In genomic region chr11:5551931-5552330, GRCm38 (mm10) we compare ENCODE assay signal across 27 mouse cellular contexts. TPM values are rescaled to one million over a fixed set of nuclear protein-coding genes. Genes with fewer than 3 reads are reported as not detected.
DNase-seq lines count a peak whose midpoint lies in the region; ATAC-seq and TF ChIP-seq lines count a peak whose summit lies in the region.
"Had no signal": no experiment of that assay in that cellular context is flagged by ENCODE, and none has a peak within 500 bp of the region (broad histone marks: within the 10 kb centered on the region; RNA-seq: fewer than 3 reads in every experiment).

No protein-coding gene starts in this region.

- H3K4me1 ChIP-seq in lung, postnatal 0 days (ENCODE audit: insufficient read depth, low read depth, low read length) = no peaks in the 10 kb centered on the region
- no peaks in the 10 kb centered on the region for H3K4me1 ChIP-seq in embryonic fibroblast, embryonic 13.5 days (ENCODE audit: control insufficient read depth, insufficient read depth, low read length)
- H3K4me1 ChIP-seq in stomach, postnatal 0 days (replicated peaks; ENCODE audit: control insufficient read depth, insufficient read depth) = no peaks in the 10 kb centered on the region
- no peaks in the 10 kb centered on the region for H3K4me1 ChIP-seq in midbrain, embryonic 13.5 days (replicated peaks)
- H3K4me1 ChIP-seq: embryonic facial prominence, embryonic 13.5 days; embryonic facial prominence, embryonic 15.5 days; forebrain, embryonic 13.5 days; forebrain, embryonic 15.5 days had no signal

- no peak for TF ChIP-seq CTCF in lung, postnatal 0 days (IDR thresholded peaks at IDR 0.05)
- TF ChIP-seq CTCF in embryonic fibroblast, embryonic 13.5 days (IDR thresholded peaks at IDR 0.05; ENCODE audit: borderline replicate concordance, insufficient read depth, low read length) = no peak
- TF ChIP-seq CTCF in stomach, postnatal 0 days (IDR thresholded peaks at IDR 0.05; ENCODE audit: low read depth) = no peak

- ATAC-seq in lung, postnatal 0 days = no peak
- ATAC-seq in stomach, postnatal 0 days (ENCODE audit: low FRiP score, low TSS enrichment) = peak; percentile 57; the same call in 1 of the 2 replicates
- no peak for ATAC-seq in midbrain, embryonic 13.5 days
- ATAC-seq: activated CD4-positive, CD25-positive, alpha-beta regulatory T cell, adult 4 months; CD4-positive, CD25-positive, alpha-beta regulatory T cell, adult 4 months; forebrain, embryonic 13.5 days; forebrain, embryonic 15.5 days; forebrain, postnatal 0 days; Patski had no signal

- WGBS in lung, postnatal 0 days = 64% methylated on average over 1 of the region's 1 CpGs
- 56% methylated on average over 1 of the region's 1 CpGs for WGBS in stomach, postnatal 0 days
- 60% methylated on average over 1 of the region's 1 CpGs for WGBS in midbrain, embryonic 13.5 days

- H3K36me3 ChIP-seq in lung, postnatal 0 days (ENCODE audit: insufficient read depth, low read length) = no peaks in the 10 kb centered on the region
- no peaks in the 10 kb centered on the region for H3K36me3 ChIP-seq in stomach, postnatal 0 days (ENCODE audit: control insufficient read depth, insufficient read depth, low read length)
- H3K36me3 ChIP-seq in midbrain, embryonic 13.5 days = no peaks in the 10 kb centered on the region
- H3K36me3 ChIP-seq: embryonic facial prominence, embryonic 13.5 days; embryonic facial prominence, embryonic 15.5 days; forebrain, embryonic 15.5 days; G1E had no signal

- peak; percentile 3 for DNase-seq in lung, postnatal 0 days (ENCODE audit: low spot score)
- DNase-seq in lung, postnatal 4 days = no peak
- no peak for DNase-seq in stomach, postnatal 0 days (ENCODE audit: low spot score)
- no peak for DNase-seq in cerebellum, adult 9-11 months
- DNase-seq: adrenal gland, adult 8-10 months; adrenal gland, postnatal 14 days; B cell, adult 2 months; cerebellum, adult 11-12 months; cerebellum, adult 2 months; cerebellum, adult 9-10 months; cerebellum, postnatal 14 days; cerebellum, postnatal 36 days; embryo, embryonic 11 days; forebrain, postnatal 0 days had no signal

- H3K4me2 ChIP-seq in lung, postnatal 0 days (replicated peaks; ENCODE audit: low read depth, low read length) = no peak overlapping the region
- H3K4me2 ChIP-seq in stomach, postnatal 0 days (replicated peaks; ENCODE audit: low read depth) = no peak overlapping the region
- no peak overlapping the region for H3K4me2 ChIP-seq in midbrain, embryonic 13.5 days (replicated peaks)
- H3K4me2 ChIP-seq: embryonic facial prominence, embryonic 13.5 days; embryonic facial prominence, embryonic 15.5 days; forebrain, embryonic 13.5 days; forebrain, embryonic 15.5 days had no signal

- no peak overlapping the region for H3K27ac ChIP-seq in lung, postnatal 0 days (ENCODE audit: low read length)
- peak overlapping the region; percentile 95 for H3K27ac ChIP-seq in embryonic fibroblast, embryonic 13.5 days (ENCODE audit: insufficient read depth, low read length)
- no peak overlapping the region for H3K27ac ChIP-seq in stomach, postnatal 0 days (replicated peaks)
- H3K27ac ChIP-seq in midbrain, embryonic 13.5 days = no peak overlapping the region
- H3K27ac ChIP-seq: embryonic facial prominence, embryonic 13.5 days; embryonic facial prominence, embryonic 15.5 days; forebrain, embryonic 13.5 days; forebrain, embryonic 15.5 days had no signal

- TF ChIP-seq EP300 in lung, postnatal 0 days (IDR thresholded peaks at IDR 0.05) = no peak
- TF ChIP-seq EP300 in stomach, postnatal 0 days (optimal IDR thresholded peaks at IDR 0.05) = no peak

- H3K9me3 ChIP-seq in lung, postnatal 0 days (ENCODE audit: low read length) = no peaks in the 10 kb centered on the region
- no peaks in the 10 kb centered on the region for H3K9me3 ChIP-seq in stomach, postnatal 0 days (ENCODE audit: control insufficient read depth, low read length)
- H3K9me3 ChIP-seq in midbrain, embryonic 13.5 days = no peaks in the 10 kb centered on the region
- H3K9me3 ChIP-seq: embryonic facial prominence, embryonic 13.5 days; forebrain, embryonic 13.5 days; forebrain, embryonic 15.5 days had no signal

- H3K4me3 ChIP-seq in lung, postnatal 0 days (ENCODE audit: low read depth, low read length) = no peak overlapping the region
- no peak overlapping the region for H3K4me3 ChIP-seq in embryonic fibroblast, embryonic 13.5 days (ENCODE audit: insufficient read depth, low read length)
- no peak overlapping the region for H3K4me3 ChIP-seq in stomach, postnatal 0 days (ENCODE audit: low read depth, low read length)
- no peak overlapping the region for H3K4me3 ChIP-seq in midbrain, embryonic 13.5 days (replicated peaks)
- H3K4me3 ChIP-seq: embryonic facial prominence, embryonic 13.5 days; embryonic facial prominence, embryonic 15.5 days; forebrain, embryonic 13.5 days; forebrain, embryonic 15.5 days had no signal

- no peak for TF ChIP-seq POLR2A in embryonic fibroblast, embryonic 13.5 days (IDR thresholded peaks at IDR 0.05; ENCODE audit: low read depth, low read length)

- H3K27me3 ChIP-seq in lung, postnatal 0 days (replicated peaks; ENCODE audit: insufficient read depth, low read length) = no peaks in the 10 kb centered on the region
- no peaks in the 10 kb centered on the region for H3K27me3 ChIP-seq in stomach, postnatal 0 days (ENCODE audit: control insufficient read depth, insufficient read depth, low read length)
- no peaks in the 10 kb centered on the region for H3K27me3 ChIP-seq in midbrain, embryonic 13.5 days
- H3K27me3 ChIP-seq: CH12.LX; embryonic facial prominence, embryonic 13.5 days; embryonic facial prominence, embryonic 15.5 days; forebrain, embryonic 13.5 days; forebrain, embryonic 15.5 days; Patski had no signal

- no peak overlapping the region for H3K9ac ChIP-seq in lung, postnatal 0 days (replicated peaks; ENCODE audit: low read depth)
- H3K9ac ChIP-seq in stomach, postnatal 0 days (ENCODE audit: low read length) = no peak overlapping the region
- H3K9ac ChIP-seq in midbrain, embryonic 13.5 days (replicated peaks) = no peak overlapping the region
- H3K9ac ChIP-seq: embryonic facial prominence, embryonic 13.5 days; embryonic facial prominence, embryonic 15.5 days; forebrain, embryonic 13.5 days; forebrain, embryonic 15.5 days; forebrain, postnatal 0 days had no signal

RNA-seq across cellular contexts. Expression of gene Ccdc117, which starts 9.9 kb away (rescaled TPM):
- 13.4 and 13.9 TPM in 2 replicates for polyA plus RNA-seq in lung, postnatal 0 days (2015; fragmentation: Nextera tagmentation; extraction: Ambion mirVana)
- polyA plus RNA-seq in embryonic fibroblast, embryonic 13.5 days (2011; ENCODE audit: insufficient read length, low read depth, missing spikeins) = 6.5 and 10.4 TPM in 2 replicates
- 8.7 and 9.2 TPM in 2 replicates for polyA plus RNA-seq in stomach, postnatal 0 days (2015; fragmentation: Nextera tagmentation; extraction: Ambion mirVana)
- 13.3 and 15.3 TPM in 2 replicates for polyA plus RNA-seq in midbrain, embryonic 13.5 days (2015; fragmentation: Nextera tagmentation; extraction: Ambion mirVana)

RNA-seq across cellular contexts. Expression of gene Ankrd36, which starts 17.6 kb away (rescaled TPM):
- 0.15 TPM in 1 of 2 replicates, not detected in the other for polyA plus RNA-seq in lung, postnatal 0 days (2015; fragmentation: Nextera tagmentation; extraction: Ambion mirVana)
- polyA plus RNA-seq in embryonic fibroblast, embryonic 13.5 days (2011; ENCODE audit: insufficient read length, low read depth, missing spikeins) = not detected in 2 replicates
- not detected in 2 replicates for polyA plus RNA-seq in stomach, postnatal 0 days (2015; fragmentation: Nextera tagmentation; extraction: Ambion mirVana)
- not detected in 2 replicates for polyA plus RNA-seq in midbrain, embryonic 13.5 days (2015; fragmentation: Nextera tagmentation; extraction: Ambion mirVana)
- polyA plus RNA-seq: activated CD4-positive, CD25-positive, alpha-beta regulatory T cell, adult 4 months; CD4-positive, CD25-positive, alpha-beta regulatory T cell, adult 4 months; cerebellum, adult 2 months; embryonic facial prominence, embryonic 11.5 days; embryonic facial prominence, embryonic 13.5 days; embryonic facial prominence, embryonic 15.5 days; forebrain, embryonic 11.5 days; forebrain, embryonic 13.5 days; forebrain, embryonic 15.5 days; forebrain, postnatal 0 days; Patski had no signal

RNA-seq across cellular contexts. Expression of gene Xbp1, which starts 31.5 kb away (rescaled TPM):
- polyA plus RNA-seq in lung, postnatal 0 days (2015; fragmentation: Nextera tagmentation; extraction: Ambion mirVana) = 211 and 242 TPM in 2 replicates
- polyA plus RNA-seq in embryonic fibroblast, embryonic 13.5 days (2011; ENCODE audit: insufficient read length, low read depth, missing spikeins) = 108 and 121 TPM in 2 replicates
- 221 and 223 TPM in 2 replicates for polyA plus RNA-seq in stomach, postnatal 0 days (2015; fragmentation: Nextera tagmentation; extraction: Ambion mirVana)
- polyA plus RNA-seq in midbrain, embryonic 13.5 days (2015; fragmentation: Nextera tagmentation; extraction: Ambion mirVana) = 106 and 118 TPM in 2 replicates
